Mouse (Mus musculus) fibroblast of lung, adult 2 months (primary cell): ENCODE results near the gene Mical3.
A peak's percentile ranks its signal among the peaks of the same experiment; 100 is the strongest.

ENCODE experiments used
- DNase-seq: peaks from one replicate; pipeline ENCODE4 v3.0.0-alpha.2; 2011; ENCODE audit warnings: low read depth

The Mical3 gene

DNA sequence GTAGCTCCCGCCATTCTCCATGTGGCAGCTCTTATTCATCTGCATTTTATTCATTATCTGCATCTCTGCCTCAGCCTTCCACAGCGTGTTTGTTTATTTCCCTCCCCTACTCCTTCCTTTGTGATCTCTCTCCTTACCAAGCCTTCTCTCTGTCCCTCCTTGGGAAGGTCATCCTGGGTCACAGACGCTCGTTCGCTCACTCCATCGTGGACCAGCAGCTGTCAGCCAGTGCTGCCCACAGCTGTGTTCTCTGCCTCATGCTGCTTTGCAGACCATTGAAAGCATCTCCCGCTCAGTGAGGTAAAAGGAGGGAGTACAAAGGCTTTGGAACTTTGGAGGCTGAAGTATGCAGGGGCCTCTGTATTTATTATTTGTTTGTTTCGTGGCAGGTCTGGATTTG lies 15.1 kb upstream of the Mical3 start:
- DNase-seq, result no peak

DNA sequence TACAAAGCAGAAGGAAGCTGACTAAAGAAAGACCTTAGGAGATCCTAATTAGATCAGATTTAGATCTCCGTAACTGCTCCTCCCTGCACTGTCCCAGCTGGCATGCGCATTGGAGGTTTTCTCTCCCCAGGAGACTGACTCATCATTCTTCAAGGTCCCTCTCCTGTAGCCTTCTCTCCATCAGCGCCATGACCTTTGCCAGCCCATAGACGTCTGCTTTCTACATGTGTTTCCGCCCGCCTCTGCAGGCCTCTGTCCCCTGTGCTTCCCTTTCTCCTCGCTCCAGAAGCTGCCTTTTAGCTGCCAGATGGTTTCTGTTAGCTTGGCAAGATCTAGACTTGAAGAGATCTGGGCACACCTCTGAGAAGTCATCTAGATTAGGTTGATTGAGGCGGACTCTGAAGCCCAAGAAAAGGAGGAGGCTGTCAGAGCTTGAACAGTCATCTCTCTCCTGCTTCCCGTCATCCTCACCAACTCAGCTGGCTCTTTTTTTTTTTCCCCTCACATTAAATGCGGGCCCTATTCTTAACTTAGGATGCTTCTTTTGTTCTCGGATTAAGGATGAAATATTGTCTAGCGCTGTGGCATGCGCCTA lies 14.3 kb upstream of the Mical3 start:
- DNase-seq, result no peak

DNA sequence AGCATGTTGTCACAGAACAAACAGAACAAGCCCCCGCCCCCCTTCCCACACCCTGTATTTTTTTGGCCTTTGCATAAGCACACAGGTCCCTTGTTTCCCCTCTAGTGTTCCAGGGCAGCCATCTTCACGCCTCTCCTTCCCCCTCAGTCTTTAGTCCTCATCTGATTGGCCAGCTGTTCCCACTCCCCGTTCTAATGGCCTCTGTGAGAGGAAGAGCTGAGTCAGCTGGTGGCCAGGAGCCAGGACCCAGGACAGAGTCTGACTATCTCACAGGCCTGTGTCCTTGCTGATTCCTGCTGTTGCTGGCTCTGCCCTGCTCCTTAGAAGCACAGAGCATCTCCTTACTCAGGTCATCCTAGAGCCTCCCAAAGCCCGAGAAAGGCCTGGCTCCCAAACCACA lies 13.3 kb upstream of the Mical3 start:
- DNase-seq, result no peak

DNA sequence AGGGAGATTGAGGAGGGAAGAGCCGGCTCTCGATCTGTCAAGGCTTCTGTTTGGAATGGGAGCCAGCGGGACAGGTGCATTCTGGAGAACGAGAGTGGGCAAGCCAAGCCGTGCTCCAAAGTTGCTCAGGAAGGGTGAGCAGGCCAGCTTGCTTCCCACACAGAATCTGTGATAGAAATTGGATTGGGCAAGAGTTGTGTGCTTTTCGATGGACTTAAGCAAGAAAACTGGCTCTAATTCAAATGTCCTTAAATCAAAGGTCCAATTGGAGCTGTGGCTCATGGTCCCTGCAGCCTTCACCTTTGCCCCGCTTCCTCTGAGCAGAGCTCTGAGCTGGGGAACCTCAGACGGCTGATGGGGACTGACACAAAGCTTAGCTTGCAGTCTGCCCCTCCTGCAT lies 12.6 kb upstream of the Mical3 start:
- no peak for DNase-seq

DNA sequence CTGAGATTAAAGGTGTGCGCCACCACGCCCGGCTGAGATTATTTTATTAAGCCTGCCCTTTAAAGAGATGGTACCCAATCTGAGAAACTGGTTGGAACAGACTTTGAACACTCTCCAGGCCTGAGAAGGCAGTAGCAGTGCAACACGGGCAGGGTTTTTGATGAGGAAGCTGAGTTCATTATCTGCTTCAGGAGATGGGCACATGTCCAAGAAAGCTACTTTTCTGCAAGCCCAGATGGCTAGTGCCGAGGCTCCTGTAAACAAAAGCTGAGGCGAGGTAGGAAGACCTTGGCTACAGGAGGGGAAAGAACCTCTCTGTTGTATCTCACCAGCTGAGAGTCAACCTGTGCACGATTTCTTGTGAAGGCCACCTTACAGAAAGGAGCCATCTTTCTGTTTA lies 11.5 kb upstream of the Mical3 start:
- DNase-seq, result no peak

DNA sequence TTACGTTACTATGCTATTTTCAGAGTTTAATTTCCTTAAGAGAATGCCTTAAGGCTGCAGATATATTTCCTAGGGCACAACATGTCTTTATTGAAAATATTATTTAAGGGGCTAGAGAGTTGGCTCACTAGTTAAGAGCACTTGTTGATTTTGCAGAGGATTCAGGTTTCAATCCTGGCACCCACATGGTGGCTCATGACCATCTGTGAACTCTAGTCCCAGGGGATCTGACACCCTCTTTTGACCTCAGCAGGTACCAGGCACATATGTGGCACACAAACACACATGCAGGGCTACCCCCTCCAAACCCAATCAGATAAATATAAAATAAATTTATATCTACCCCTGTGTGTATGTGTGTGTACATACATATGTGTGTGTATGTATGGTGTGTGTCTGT lies 8.5 kb upstream of the Mical3 start:
- no peak for DNase-seq

DNA sequence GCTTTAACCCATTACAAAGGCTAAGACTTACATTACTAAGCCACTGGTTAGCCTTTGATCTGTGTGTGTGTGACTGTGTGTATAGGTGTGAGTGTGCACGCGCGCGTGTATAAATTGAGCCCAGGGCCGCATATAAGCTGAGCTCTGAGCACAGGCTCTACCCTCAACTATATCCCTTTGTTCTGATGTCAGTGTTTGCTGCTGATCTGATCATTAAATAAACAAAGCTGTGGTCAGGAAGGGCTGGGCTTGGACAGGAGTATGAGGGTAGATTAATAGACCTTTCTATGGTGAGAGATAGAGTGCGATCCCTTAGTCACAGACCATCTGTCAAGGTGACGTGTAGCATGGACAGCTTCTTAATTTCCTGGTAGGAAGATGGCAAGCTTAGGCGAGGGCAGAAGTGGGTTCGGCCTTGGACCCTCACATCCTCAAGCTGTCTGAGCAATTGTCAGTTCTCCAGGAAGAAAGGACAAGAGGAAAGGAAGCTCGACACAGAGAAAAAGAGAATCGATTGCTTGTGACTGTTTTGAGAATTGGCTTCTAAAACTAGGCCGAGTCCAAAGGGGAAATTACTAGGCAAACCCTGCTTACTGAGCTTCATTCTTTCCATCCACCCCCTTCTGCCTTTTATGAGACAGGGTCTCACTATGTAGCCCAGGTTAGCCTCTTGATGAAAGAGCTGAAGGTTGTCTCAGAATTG lies 7.7 kb upstream of the Mical3 start:
- no peak for DNase-seq

DNA sequence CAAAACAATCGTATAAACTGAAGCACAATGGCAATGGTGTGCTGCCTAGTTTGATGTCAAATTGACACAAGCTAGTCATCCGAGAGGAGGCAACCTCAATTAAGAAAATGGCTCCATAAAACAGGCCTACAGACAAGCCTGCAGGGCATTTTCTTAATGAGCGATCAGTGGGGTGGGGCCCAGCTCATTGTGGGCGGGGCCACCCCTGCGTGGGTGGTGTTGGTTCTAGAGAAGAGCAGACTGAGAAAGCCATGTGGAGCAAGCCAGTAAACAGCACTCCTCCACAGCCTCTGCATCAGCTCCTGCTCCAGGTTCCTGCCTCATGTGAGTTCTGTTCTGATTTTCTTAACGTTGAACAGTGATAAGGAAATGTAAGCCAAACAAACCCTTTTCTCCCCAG lies 6.4 kb upstream of the Mical3 start:
- no peak for DNase-seq

DNA sequence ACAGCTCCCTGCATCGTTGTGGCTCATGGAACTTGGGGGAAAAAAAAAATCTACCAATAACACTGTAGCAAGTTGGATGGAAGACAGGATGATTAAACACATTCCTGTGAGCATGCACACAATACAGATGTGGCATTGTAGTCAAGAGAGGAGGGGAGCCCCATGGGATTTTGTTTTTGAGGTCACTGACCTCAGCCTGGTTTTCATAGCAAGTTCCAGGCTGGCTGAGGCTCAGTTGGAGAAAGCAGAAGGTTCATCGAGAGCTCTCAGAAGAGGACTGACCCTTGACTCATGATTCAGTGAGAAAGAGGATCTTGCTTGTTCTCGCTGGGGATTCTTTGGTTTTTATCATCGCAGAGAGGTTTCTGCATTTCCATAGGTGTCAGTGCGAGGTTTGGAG lies 4.1 kb upstream of the Mical3 start:
- DNase-seq, result no peak

DNA sequence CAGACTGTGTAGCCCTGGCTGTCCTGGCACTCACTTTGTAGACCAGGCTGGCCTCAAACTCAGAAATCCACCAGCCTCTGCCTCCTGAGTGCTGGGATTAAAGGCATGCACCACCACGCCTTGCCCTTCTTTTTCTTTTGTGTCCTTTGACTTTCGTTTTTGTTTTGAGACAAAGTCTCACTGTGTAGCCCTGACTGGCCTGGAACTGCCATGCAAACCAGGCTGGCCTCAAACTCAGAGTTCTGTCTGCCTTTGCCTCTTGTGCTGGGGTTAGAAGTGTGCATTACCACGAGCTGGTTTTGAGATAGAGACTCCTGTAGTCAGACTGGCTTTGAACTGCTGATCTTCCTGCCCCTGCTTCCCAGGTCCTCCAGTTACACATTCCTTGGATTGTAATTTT lies 3.5 kb upstream of the Mical3 start:
- DNase-seq, result no peak

DNA sequence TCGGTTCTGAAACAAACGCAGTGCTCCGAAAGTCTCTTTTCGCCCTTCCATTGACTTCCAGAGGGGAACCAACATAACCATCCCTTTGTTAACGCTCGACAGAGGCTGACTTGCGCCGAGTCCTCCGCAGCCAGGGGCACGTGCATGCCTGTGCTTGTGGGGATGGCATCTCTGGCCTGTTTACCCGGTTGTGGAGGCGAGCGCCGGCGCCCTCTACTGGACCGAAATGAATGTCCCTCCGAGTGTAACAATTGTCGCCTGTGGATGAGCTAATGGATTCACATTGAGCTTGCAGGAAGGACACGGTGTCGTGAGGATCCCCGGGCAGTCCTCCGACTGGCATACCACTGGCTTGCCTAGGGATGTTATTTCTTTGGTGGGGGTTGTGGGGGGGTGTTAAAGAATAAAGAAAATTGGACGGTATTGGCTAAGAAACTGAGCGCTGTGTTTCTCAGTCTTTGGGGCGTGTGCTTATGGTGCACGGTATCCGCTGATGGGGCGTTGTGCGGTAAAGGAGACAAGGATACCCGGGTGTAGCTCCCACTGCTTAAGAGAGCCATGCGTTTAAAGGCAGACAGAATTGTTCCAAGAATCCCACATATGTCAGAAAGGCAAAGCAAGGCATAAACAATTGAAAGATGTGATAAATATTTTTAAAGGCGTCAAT lies 627 bp downstream of the Mical3 start:
- DNase-seq, result no peak

DNA sequence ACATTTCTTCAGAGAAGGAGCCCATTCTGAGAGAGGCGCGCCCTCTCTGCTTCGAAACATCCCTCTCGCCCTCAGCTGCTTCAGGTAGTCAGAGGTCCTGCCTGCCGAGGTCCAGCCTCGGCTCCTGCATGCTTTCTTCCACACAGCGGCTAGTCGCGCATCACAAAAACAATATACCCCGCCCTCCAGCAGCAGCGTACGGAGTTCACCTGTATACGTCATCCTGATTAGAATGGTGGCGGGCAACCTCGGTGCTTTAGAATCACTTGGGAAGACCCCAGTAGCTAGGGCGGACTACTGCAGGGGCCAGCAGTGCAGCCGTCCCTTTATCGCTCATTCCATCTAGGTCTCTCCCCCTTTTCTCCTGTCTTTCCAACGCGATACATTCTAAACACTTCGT lies 1.3 kb downstream of the Mical3 start:
- DNase-seq, result no peak

DNA sequence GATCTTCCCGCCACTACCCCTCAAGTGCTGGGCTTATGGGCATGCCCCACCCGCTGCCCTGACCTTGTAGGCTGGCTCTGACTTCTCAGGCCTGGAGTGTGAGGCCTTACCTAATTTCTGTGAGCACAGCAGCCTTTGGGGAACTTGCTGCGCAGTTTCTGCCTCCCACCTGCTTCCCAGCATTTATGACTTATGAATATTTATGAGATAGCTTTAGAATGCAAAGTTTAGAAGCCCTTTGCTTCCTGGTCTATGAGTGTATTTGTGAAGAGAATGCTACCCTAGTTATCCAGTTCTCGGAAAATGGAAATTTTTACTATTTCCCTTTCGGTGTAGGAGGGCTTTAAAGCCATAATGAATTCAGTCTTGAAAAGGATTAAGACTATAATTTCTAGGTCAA lies 2.1 kb downstream of the Mical3 start:
- DNase-seq, result no peak

DNA sequence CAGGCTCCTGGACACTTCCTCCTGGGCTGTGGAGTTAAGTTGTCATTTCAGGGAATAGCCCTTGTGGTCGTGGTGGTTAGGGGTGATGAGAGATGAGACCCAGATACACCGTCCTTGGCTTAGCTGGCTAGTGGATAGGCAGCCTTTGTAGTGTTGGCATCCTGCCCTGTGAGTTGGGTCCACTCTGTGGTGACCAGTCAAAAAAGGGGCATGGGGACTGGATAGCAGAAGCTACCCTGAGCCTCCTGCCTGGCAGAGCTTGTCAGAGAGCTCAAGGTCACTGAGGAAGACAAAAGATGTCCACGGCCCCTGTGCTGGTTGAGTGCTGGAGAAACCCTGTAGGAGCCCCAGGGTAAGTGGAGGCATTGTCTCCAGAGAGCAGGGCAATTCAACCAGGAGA lies 3.1 kb downstream of the Mical3 start:
- no peak for DNase-seq

DNA sequence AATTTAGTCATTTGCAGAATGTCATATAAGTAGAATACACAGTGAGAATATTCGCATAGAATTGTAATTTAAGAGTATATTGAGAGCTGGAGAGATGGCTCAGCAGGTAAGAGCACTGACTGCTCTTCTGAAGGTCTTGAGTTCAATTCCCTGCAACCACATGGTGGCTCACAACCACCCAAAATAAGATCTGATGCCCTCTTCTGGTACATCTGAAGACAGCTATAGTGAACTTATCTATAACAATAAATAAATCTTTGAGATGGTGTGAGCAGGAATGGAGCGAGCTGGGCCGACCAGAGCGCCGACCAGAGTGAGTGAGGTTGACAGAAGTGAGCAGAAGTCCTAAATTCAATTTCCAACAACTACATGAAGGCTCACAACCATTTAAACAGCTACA lies 4.6 kb downstream of the Mical3 start:
- DNase-seq, result no peak

DNA sequence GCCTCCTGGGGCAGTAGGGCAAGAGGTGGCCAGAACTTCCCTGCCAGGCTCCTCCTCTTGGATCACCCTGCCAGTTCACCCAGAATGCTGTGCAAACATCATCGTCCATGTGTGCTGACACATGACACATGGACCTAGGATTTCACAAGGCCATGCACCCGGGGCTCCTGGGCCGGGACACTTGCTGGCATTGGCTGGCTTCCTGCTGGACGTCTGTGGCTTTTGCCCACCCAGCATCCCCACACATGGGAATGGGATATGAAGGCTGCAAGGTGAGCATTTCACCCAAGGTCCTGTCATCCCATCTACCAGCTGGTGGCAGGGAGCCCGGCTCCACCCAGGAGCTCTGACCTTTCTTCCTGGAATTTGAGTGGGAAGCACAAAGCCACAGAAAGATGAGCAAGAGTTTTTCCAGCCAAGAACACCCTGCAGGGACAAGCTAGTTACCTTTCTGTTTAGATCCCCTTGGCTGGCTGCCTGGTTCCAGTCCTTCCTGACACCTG lies 8.0 kb downstream of the Mical3 start:
- DNase-seq, result no peak

DNA sequence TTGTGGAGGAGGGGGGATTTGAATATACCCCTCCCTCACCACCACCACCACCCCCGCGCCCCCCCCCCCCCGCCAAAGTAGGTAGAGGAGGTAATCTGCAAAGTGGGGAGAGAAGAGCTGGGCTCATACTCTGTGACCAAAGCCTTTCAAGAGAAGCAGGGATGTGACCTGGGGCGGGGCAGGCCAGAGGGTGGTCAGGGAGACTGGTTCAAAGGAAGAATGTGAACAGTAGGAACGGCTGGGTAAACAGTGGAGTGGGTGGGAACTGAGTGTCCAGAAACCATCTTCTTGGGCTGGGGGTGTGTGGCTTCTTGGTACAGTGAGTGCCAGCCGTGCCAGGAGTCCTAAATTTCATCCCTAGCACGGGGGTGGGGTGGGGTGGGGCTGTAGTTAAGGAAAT lies 10.0 kb downstream of the Mical3 start:
- DNase-seq, result no peak

DNA sequence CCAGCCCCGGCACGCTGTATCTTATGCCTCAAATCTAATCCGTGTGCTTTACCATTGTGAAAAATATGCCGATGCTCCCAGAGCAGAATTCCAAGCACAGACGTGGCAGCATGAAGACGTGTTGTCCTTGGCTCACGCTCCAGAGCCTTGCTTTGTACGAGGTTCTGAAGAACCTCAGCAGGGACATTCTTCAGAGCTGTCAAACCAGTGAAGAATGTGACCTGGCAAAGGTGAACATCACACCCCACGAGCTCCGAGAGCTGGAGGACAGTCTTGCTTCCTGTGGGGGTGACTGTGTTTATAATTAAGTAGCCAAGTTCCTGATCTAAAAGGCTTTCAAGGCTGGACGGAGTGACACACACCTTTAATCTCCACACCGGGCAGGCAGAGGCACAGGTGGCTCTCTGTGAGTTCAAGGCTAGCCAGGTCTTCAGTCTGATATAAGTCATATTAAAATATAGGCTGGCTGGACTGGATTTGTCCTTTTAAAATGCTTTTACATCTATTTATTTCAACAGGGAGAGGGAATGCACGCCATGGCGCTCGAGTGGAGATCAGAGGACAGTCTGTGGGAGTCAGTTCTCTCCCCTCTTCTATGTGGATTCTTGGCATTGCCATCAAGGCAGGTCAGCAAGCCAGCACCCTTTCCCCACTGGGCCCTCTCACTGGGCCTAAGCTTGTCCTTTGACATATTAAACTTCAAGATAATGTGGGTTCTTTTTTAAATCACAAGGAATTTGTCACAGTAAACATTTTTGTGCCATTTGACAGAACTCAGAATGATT lies 12.6 kb downstream of the Mical3 start:
- no peak for DNase-seq

DNA sequence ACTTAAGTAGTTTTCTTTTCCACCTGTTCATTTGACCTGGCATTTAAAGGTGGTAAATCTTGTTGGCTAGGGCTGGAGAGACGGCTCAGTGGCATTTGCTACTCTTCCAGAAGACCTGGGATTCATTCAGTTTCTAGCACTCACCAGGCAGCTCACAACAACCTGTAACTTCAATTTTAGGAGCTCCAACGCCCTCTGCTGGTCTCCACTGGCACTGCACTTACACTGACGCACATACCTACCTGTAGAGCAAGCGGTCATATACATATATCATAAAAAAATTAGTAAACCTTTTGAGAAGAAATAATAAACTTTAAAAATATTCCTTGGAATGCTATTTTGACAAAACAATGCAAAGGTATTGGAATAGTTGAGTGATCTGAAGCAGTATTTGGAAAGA lies 13.7 kb downstream of the Mical3 start:
- DNase-seq, result no peak

DNA sequence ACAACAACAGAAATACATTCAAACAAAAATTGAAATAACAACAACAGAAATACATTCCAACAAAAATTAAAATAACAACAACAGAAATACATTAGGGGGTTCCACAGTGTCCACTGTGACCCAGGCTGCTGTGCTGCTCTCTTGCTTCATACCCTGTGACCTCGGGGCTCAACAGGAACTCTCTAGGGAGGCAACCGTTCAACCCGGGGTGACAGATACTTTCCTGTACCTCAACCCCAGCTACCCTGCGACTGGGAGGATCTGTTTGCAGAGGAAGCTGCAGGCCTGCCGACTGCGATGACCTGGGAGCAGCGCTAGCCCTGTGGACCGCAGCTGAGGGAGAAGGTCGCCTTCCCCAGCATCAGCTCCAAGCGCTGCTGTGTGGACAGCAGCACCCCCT lies 14.4 kb downstream of the Mical3 start:
- DNase-seq, result no peak

DNA sequence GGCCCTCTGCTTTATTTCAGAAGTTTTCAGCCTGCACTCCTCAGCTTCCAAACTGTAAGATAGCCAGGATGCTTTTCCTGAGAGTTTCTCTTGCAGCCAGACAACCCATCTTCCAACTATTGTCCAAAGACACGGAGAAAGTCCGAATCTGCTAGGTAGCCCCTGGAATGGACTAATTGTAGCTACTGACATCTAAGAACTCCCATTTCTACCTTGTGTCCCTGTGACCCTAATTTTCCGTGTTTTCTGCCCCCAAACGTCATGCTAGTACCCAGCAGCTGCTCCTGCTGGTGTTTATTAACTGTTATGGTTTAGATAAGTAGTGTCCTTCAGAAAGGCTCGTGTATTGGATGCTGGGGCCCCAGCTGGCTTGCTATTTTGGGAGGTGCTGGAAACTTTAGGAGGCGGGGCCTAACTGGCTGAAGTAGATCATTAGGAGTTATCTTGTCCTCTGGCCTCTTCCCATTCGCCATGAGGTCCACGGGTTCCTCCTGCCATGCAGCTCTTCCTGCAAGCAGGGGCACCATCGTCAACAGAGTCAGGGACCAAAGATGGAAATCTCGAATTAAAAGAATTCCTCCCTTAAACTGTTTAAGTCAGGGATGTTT lies 19.2 kb downstream of the Mical3 start:
- no peak for DNase-seq

DNA sequence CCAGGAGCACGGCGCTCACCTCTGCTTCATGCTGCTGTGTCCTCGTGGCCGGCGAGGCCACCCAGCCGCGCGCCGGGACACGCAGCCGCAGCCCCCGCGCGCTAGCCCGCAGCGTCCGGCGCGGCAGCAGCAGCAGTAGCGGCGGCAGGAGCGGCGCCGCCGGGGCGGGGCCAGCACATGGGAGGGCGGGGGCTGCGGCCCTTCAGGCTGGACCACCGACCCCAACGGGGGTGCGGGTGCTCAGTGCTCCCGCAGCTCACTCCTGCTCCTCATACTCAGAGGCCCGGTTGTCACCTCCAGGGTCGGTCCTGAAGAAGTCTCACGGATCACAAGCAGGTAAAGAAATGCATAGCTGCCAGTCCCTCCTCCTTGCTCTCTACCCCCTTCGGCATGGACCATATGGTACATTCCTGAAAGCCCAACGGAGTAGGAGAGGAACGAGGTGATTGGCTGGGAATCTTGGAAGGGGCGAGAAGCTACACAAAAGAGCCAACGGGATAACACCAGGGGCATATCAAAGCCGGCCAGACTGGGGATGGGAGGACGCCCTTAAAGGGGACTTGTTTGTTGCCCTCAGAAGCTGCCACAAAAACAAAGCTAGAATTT lies 20.7 kb downstream of the Mical3 start:
- peak; percentile 93 for DNase-seq
